28 mouse cellular contexts compared by ENCODE assay signal in genomic region chr15:99027116-99027515, GRCm38 (mm10). TPM values are rescaled to one million over a fixed set of nuclear protein-coding genes. Genes with fewer than 3 reads are reported as not detected.
A peak's percentile ranks its signal among the peaks of the same experiment; 100 is the strongest.
DNase-seq lines count a peak whose midpoint lies in the region; ATAC-seq and TF ChIP-seq lines count a peak whose summit lies in the region.
"Had no signal": no experiment of that assay in that cellular context is flagged by ENCODE, and none has a peak within 500 bp of the region (broad histone marks: within the 10 kb centered on the region; RNA-seq: fewer than 3 reads in every experiment).

No protein-coding gene starts in this region.

- H3K9ac ChIP-seq in lung, postnatal 0 days (replicated peaks; ENCODE audit: low read depth): no peak overlapping the region
- no peak overlapping the region for H3K9ac ChIP-seq in ES-Bruce4 (ENCODE audit: low read depth, poor library complexity, severe bottlenecking)
- H3K9ac ChIP-seq in forebrain, embryonic 13.5 days: no peak overlapping the region
- H3K9ac ChIP-seq: forebrain, embryonic 12.5 days; heart, embryonic 15.5 days; limb, embryonic 13.5 days; liver, embryonic 12.5 days had no signal

- TF ChIP-seq POLR2A in ES-Bruce4 (IDR thresholded peaks at IDR 0.05; ENCODE audit: insufficient read depth, low read length): no peak
- no peak for TF ChIP-seq POLR2A in brain, embryonic 14.5 days (IDR thresholded peaks at IDR 0.05; ENCODE audit: borderline replicate concordance, extremely low read depth, insufficient read depth, insufficient read length, poor library complexity, severe bottlenecking)

- H3K9me3 ChIP-seq in lung, postnatal 0 days (ENCODE audit: low read length): no peaks in the 10 kb centered on the region
- no peaks in the 10 kb centered on the region for H3K9me3 ChIP-seq in ES-Bruce4 (replicated peaks; ENCODE audit: control insufficient read depth, insufficient read depth, low read length, poor library complexity, severe bottlenecking)
- H3K9me3 ChIP-seq in forebrain, embryonic 13.5 days (replicated peaks): no peaks in the 10 kb centered on the region
- H3K9me3 ChIP-seq: forebrain, embryonic 12.5 days; heart, embryonic 10.5 days; heart, embryonic 15.5 days; hindbrain, embryonic 12.5 days; limb, embryonic 13.5 days; liver, embryonic 12.5 days had no signal

- no peak for TF ChIP-seq EP300 in lung, postnatal 0 days (IDR thresholded peaks at IDR 0.05)
- no peak for TF ChIP-seq EP300 in ES-Bruce4 (IDR thresholded peaks at IDR 0.05; ENCODE audit: insufficient read depth, low read depth, low read length)

- H3K27ac ChIP-seq in lung, postnatal 0 days (ENCODE audit: low read length): no peak overlapping the region
- no peak overlapping the region for H3K27ac ChIP-seq in ES-Bruce4 (ENCODE audit: insufficient read depth, low read length)
- no peak overlapping the region for H3K27ac ChIP-seq in forebrain, embryonic 13.5 days
- H3K27ac ChIP-seq: forebrain, embryonic 12.5 days; heart, embryonic 10.5 days; heart, embryonic 15.5 days; hindbrain, embryonic 12.5 days; hindbrain, postnatal 0 days; layer of hippocampus, adult 2 months; limb, embryonic 13.5 days; liver, embryonic 12.5 days had no signal

- no peaks in the 10 kb centered on the region for H3K36me3 ChIP-seq in lung, postnatal 0 days (ENCODE audit: insufficient read depth, low read length)
- no peaks in the 10 kb centered on the region; the same call in 1 of the 2 replicates for H3K36me3 ChIP-seq in ES-Bruce4 (ENCODE audit: control insufficient read depth, insufficient read depth, low read length, poor library complexity, severe bottlenecking)
- no peaks in the 10 kb centered on the region for H3K36me3 ChIP-seq in forebrain, embryonic 13.5 days (ENCODE audit: poor library complexity, severe bottlenecking)
- H3K36me3 ChIP-seq: forebrain, embryonic 12.5 days; heart, embryonic 10.5 days; heart, embryonic 15.5 days; hindbrain, embryonic 12.5 days; limb, embryonic 13.5 days had no signal

- peaks cover 15% of the 10 kb centered on the region; the same call in 1 of the 2 replicates for H3K4me1 ChIP-seq in lung, postnatal 0 days (ENCODE audit: insufficient read depth, low read depth, low read length)
- no peaks in the 10 kb centered on the region for H3K4me1 ChIP-seq in ES-Bruce4 (ENCODE audit: control insufficient read depth, insufficient read depth, low read length)
- peaks cover 27% of the 10 kb centered on the region for H3K4me1 ChIP-seq in forebrain, embryonic 13.5 days

- no peaks in the 10 kb centered on the region for H3K27me3 ChIP-seq in lung, postnatal 0 days (replicated peaks; ENCODE audit: insufficient read depth, low read length)
- H3K27me3 ChIP-seq in ES-Bruce4 (ENCODE audit: control insufficient read depth, insufficient read depth, low read length, poor library complexity, severe bottlenecking): no peaks in the 10 kb centered on the region
- H3K27me3 ChIP-seq in forebrain, embryonic 13.5 days: 0 out of 2 replicates have a peak, but pooled peaks cover 2% of the 10 kb centered on the region
- H3K27me3 ChIP-seq: heart, embryonic 15.5 days; limb, embryonic 13.5 days had no signal

- 66% methylated on average over 5 of the region's 5 CpGs for WGBS in lung, postnatal 0 days
- 66% methylated on average over 5 of the region's 5 CpGs for WGBS in forebrain, embryonic 13.5 days

- H3K4me2 ChIP-seq in lung, postnatal 0 days (replicated peaks; ENCODE audit: low read depth, low read length): no peak overlapping the region
- no peak overlapping the region for H3K4me2 ChIP-seq in forebrain, embryonic 13.5 days
- H3K4me2 ChIP-seq: forebrain, embryonic 12.5 days; heart, embryonic 15.5 days; hindbrain, embryonic 12.5 days; limb, embryonic 13.5 days; liver, embryonic 12.5 days had no signal

- H3K4me3 ChIP-seq in lung, postnatal 0 days (ENCODE audit: low read depth, low read length): no peak overlapping the region
- H3K4me3 ChIP-seq in ES-Bruce4 (ENCODE audit: low read depth, low read length): no peak overlapping the region
- H3K4me3 ChIP-seq in forebrain, embryonic 13.5 days: no peak overlapping the region
- H3K4me3 ChIP-seq: forebrain, embryonic 12.5 days; heart, embryonic 10.5 days; heart, embryonic 15.5 days; hindbrain, embryonic 12.5 days; layer of hippocampus, adult 2 months; limb, embryonic 13.5 days; liver, embryonic 12.5 days had no signal

- TF ChIP-seq CTCF in lung, postnatal 0 days (IDR thresholded peaks at IDR 0.05): peak; percentile 16
- TF ChIP-seq CTCF in ES-Bruce4 (IDR thresholded peaks at IDR 0.05; ENCODE audit: low read depth, low read length): peak; percentile 23
- TF ChIP-seq CTCF in brain, embryonic 14.5 days (IDR thresholded peaks at IDR 0.05; ENCODE audit: borderline replicate concordance, extremely low read depth, insufficient read depth, insufficient read length): peak; percentile 11; the same call in 1 of the 2 replicates

- DNase-seq in lung, postnatal 0 days (ENCODE audit: low spot score): no peak
- no peak for DNase-seq in lung, postnatal 25 days (ENCODE audit: low spot score)
- peak; percentile 48 for DNase-seq in A20 (ENCODE audit: low read depth, low spot score)
- no peak for DNase-seq in brain, embryonic 14.5 days (ENCODE audit: low read depth)
- DNase-seq in right cerebral cortex, adult 18-20 months: no peak
- DNase-seq: adrenal gland, postnatal 25 days; cerebellum, adult 2 months; cerebellum, postnatal 14 days; gastrocnemius, postnatal 14 days; heart, adult 11 months; kidney, adult 9 months; kidney, postnatal 25 days; lung, adult 18-20 months; lung, postnatal 14 days; midbrain, embryonic 14.5 days; spleen, adult 18-20 months; thymus, postnatal 4 days had no signal

- ATAC-seq in lung, postnatal 0 days: no peak
- ATAC-seq in forebrain, embryonic 13.5 days: no peak
- ATAC-seq: hindbrain, postnatal 0 days; intestine, embryonic 16.5 days; liver, embryonic 12.5 days had no signal

RNA-seq across cellular contexts. Expression of gene Tuba1c, which starts 2.6 kb away (rescaled TPM):
- 45.1 and 53.2 TPM in 2 replicates for polyA plus RNA-seq in lung, postnatal 0 days (2015; fragmentation: Nextera tagmentation; extraction: Ambion mirVana)
- polyA plus RNA-seq in ES-Bruce4 (2011; ENCODE audit: insufficient read depth, insufficient read length, low read depth, missing spikeins): 407 and 426 TPM in 2 replicates
- 62.6 and 100 TPM in 2 replicates for polyA plus RNA-seq in brain, embryonic 14.5 days (2012; rRNA removed)
- polyA plus RNA-seq in forebrain, embryonic 13.5 days (2015; fragmentation: Nextera tagmentation; extraction: Ambion mirVana): 97.6 and 102 TPM in 2 replicates

RNA-seq across cellular contexts. Expression of gene Prph, which starts 27.9 kb away (rescaled TPM):
- 0.32 and 0.42 TPM in 2 replicates for polyA plus RNA-seq in lung, postnatal 0 days (2015; fragmentation: Nextera tagmentation; extraction: Ambion mirVana)
- 8.0 and 11.5 TPM in 2 replicates for polyA plus RNA-seq in ES-Bruce4 (2011; ENCODE audit: insufficient read depth, insufficient read length, low read depth, missing spikeins)
- polyA plus RNA-seq in brain, embryonic 14.5 days (2012; rRNA removed): 14.0 and 47.0 TPM in 2 replicates
- 0.94 and 1.6 TPM in 2 replicates for polyA plus RNA-seq in forebrain, embryonic 13.5 days (2015; fragmentation: Nextera tagmentation; extraction: Ambion mirVana)

RNA-seq across cellular contexts. Expression of gene Troap, which starts 47.3 kb away (rescaled TPM):
- polyA plus RNA-seq in lung, postnatal 0 days (2015; fragmentation: Nextera tagmentation; extraction: Ambion mirVana): 0.95 and 0.99 TPM in 2 replicates
- 43.3 and 46.5 TPM in 2 replicates for polyA plus RNA-seq in ES-Bruce4 (2011; ENCODE audit: insufficient read depth, insufficient read length, low read depth, missing spikeins)
- polyA plus RNA-seq in brain, embryonic 14.5 days (2012; rRNA removed): 12.1 and 27.9 TPM in 2 replicates
- 37.8 and 38.6 TPM in 2 replicates for polyA plus RNA-seq in forebrain, embryonic 13.5 days (2015; fragmentation: Nextera tagmentation; extraction: Ambion mirVana)
